Mouse (Mus musculus) Muller cell, postnatal 12 days (primary cell): ENCODE measurements around the gene Wdr62.

Experiments
- DNase-seq: peaks from one replicate; pipeline ENCODE4 v3.0.0-alpha.2; 2015; ENCODE audit errors: inconsistent ontology term

The Wdr62 gene

GRCm38 (mm10) chr7:30279951-30280669, at the start of gene Wdr62, which contains the start of gene Thap8:
Wdr62 (minus strand) TSS chr7:30280419.
Thap8 (plus strand) TSS chr7:30280094.
- peak; percentile 97 for DNase-seq

- DNase-seq, result no peak
Observed at GRCm38 (mm10) chr7:30328379-30328778, 48.2 kb upstream of the Wdr62 start.

- DNase-seq, result peak; percentile 53
Observed at GRCm38 (mm10) chr7:30327140-30327539, 46.9 kb upstream of the Wdr62 start.

GRCm38 (mm10) chr7:30326427-30326826, 46.2 kb upstream of the Wdr62 start:
- DNase-seq, result no peak

- DNase-seq, result no peak
Observed at GRCm38 (mm10) chr7:30325364-30325763, 45.1 kb upstream of the Wdr62 start.

GRCm38 (mm10) chr7:30324300-30324944, 44.2 kb upstream of the Wdr62 start:
- no peak for DNase-seq

- DNase-seq, result no peak
Observed at GRCm38 (mm10) chr7:30323795-30324194, 43.6 kb upstream of the Wdr62 start, which contains the start of gene Sdhaf1. Sdhaf1 (minus strand) TSS chr7:30323895.

GRCm38 (mm10) chr7:30322865-30323264, 42.6 kb upstream of the Wdr62 start:
- no peak for DNase-seq

GRCm38 (mm10) chr7:30322285-30322667, 42.1 kb upstream of the Wdr62 start:
- peak; percentile 95 for DNase-seq

GRCm38 (mm10) chr7:30321539-30322284, 41.5 kb upstream of the Wdr62 start, which contains the start of gene E130208F15Rik:
E130208F15Rik (plus strand) TSS chr7:30321740.
- DNase-seq, result peak; percentile 83

GRCm38 (mm10) chr7:30320946-30321345, 40.7 kb upstream of the Wdr62 start:
- no peak for DNase-seq

- DNase-seq, result no peak
Observed at GRCm38 (mm10) chr7:30318142-30318541, 37.9 kb upstream of the Wdr62 start.

GRCm38 (mm10) chr7:30315559-30316529, 35.6 kb upstream of the Wdr62 start:
- DNase-seq, result no peak

GRCm38 (mm10) chr7:30314721-30315155, 34.5 kb upstream of the Wdr62 start, which contains the start of gene Syne4:
Syne4 (plus strand) TSS chr7:30314807.
- DNase-seq, result no peak

- no peak for DNase-seq
Observed at GRCm38 (mm10) chr7:30313666-30314320, 33.6 kb upstream of the Wdr62 start.

GRCm38 (mm10) chr7:30310136-30310535, 29.9 kb upstream of the Wdr62 start:
- DNase-seq, result no peak

GRCm38 (mm10) chr7:30309395-30310129, 29.3 kb upstream of the Wdr62 start:
- DNase-seq, result no peak

- peak; percentile 95 for DNase-seq
Observed at GRCm38 (mm10) chr7:30308076-30309005, 28.1 kb upstream of the Wdr62 start, which contains the start of gene Alkbh6. Alkbh6 (plus strand) TSS chr7:30308717.
